Mouse (Mus musculus) large intestine, adult 2 months (tissue): ENCODE results near the gene Gm17555. TPM values are rescaled to one million over a fixed set of nuclear protein-coding genes. Genes with fewer than 3 reads are reported as not detected.
"Not testable (repeated sequence)": the region's sequence is repeated elsewhere in the genome, so short reads cannot be mapped to it uniquely, and the experiment has no call there.

Source experiments
- DNase-seq: peaks from one replicate; pipeline ENCODE4 v3.0.0-alpha.2; 2012; ENCODE audit warnings: low read depth, low spot score
- WGBS: fragments of 180-500 bp; shearing (Covaris S2); methylation state at CpG from one replicate; pipeline ENCODE4 v1.1.7; 2018; 5-methylcytosine and 5-hydroxymethylcytosine counted together
- polyA plus RNA-seq: library from polyadenylated mRNA; depleted of rRNA; stranded (reverse); fragments of >200 nt; gene quantifications from 2 replicates; pipeline ENCODE4 v1.2.3, GENCODE M21; 2012; rRNA removed

The Gm17555 gene
- polyA plus RNA-seq, result not detected in 2 replicates

- not testable (repeated sequence) for DNase-seq
- 83% methylated on average over 3 of the region's 3 CpGs for WGBS
Measured at GRCm38 (mm10) chr2:126214800-126215199, at the start of gene Gm17555. Gm17555 (plus strand) TSS chr2:126215100.

- 93% methylated on average over 5 of the region's 5 CpGs for WGBS
Measured at GRCm38 (mm10) chr2:126165277-126166018, 49.5 kb upstream of the Gm17555 start.

DNA sequence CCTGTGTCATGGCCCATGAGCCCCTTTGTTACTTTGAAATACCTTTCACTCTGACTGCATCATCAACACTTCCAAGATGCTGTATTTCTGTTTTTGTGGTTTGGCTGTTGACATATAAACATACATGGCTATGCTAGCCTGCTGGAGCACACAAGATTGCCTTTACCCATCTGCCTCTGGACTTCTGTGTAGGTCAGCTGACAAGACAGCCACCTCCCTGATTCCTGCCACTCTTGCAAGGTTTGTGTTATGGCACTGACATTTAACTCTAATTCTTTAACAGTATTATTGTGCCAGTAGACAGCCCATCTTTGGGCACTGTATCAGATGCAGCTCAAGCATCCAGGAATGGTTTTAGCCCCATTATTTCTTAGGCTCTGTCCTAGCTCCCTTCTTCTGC is 48.6 kb upstream of the Gm17555 start:
- DNase-seq, result no peak

More at GRCm38 (mm10) chr2:126165277-126166018, 49.5 kb upstream of the Gm17555 start:
- no peak for DNase-seq

DNA sequence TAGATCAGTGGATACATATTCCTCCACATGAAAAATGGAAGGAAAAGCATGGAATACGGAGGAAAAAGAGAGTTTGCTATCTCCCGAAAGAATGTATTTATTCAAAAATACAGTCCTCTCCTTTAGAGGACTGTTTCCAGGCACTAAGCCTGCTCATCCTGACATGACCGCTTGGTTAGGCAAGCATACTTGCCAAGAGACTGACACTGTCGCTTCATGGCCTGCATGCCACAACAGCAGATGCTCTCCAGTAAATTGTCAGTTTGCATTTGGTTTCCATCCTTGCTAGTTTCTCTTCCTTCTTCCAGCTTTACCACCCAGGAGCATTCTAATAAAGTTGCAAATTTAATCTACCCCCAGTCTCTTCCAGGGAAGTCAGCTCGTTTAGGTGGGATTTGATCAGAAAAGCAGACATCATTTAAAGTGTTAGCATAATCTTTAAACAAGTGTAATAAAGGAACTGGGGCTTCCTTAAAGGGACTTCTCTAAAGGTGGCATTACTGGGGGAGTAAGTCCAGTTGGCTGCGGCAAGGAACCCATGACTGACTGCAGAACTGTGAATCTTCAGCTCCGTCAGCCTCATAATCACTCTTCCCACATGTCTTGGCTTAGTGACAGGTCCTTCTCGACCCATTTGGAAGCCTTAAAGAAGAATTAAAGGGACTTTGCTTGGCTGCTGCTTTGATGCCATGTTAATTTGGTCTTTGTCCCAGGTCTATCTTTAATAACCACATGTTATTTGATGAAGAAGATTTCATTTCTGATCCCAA is 47.9 kb upstream of the Gm17555 start:
- 71% methylated on average over 8 of the region's 8 CpGs for WGBS
- no peak for DNase-seq

GRCm38 (mm10) chr2:126171427-126171826 is 43.5 kb upstream of the Gm17555 start:
- WGBS, result 84% methylated on average over 1 of the region's 1 CpGs

GRCm38 (mm10) chr2:126191306-126191705 is 23.6 kb upstream of the Gm17555 start:
- WGBS, result 63% methylated on average over 4 of the region's 4 CpGs
- DNase-seq, result no peak

More at GRCm38 (mm10) chr2:126171427-126171826, 43.5 kb upstream of the Gm17555 start:
- no peak for DNase-seq

- no peak for DNase-seq
- WGBS, result 74% methylated on average over 2 of the region's 2 CpGs
Measured at GRCm38 (mm10) chr2:126192129-126192528, 22.8 kb upstream of the Gm17555 start.

GRCm38 (mm10) chr2:126195631-126196356 is 19.1 kb upstream of the Gm17555 start:
- 66% methylated on average over 12 of the region's 12 CpGs for WGBS
- DNase-seq, result no peak

- WGBS, result 76% methylated on average over 3 of the region's 3 CpGs
- DNase-seq, result no peak
Measured at GRCm38 (mm10) chr2:126198971-126199370, 15.9 kb upstream of the Gm17555 start.

GRCm38 (mm10) chr2:126211011-126211680 is 3.8 kb upstream of the Gm17555 start:
- 81% methylated on average over 6 of the region's 6 CpGs for WGBS
- no peak for DNase-seq

DNA sequence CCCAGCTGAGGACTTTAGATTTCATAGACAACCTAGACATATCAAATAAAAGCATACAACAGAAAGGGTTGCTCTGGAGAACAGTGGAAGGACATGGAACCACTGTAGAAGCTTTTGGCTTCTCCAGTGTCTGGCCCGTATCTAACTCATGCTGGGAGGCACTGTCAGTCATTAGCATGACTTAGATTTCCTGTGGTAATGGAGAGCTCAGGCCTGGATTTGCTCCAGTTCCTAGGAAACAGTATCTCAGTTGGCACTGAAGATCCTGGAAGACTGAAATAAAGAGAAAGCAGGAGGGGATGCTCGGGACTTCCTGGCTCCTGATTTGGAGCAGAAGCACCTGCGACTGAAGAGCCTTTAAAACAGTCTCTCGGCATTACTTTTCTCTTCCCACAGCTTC is 12.7 kb downstream of the Gm17555 start:
- DNase-seq, result no peak
- 73% methylated on average over 4 of the region's 4 CpGs for WGBS

DNA sequence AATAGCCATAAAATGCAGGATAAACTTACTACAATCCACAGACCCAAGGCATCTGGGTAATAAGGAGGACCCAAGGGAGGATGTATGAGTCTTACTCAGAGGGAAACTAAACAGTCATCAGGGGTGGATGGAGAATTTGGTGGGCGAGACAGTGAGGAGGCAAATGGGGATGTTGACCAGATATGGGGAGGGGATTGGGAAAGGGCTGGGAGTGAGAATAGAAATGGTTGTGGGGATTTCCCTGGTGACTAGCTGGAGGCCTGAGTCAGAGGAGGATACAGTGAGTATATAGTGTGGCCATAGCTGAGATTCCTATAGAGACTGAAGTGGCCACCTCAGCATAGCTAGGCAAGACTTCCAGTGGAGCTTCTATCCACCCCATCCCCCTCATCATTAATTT is 16.8 kb downstream of the Gm17555 start:
- 82% methylated on average over 1 of the region's 1 CpGs for WGBS
- no peak for DNase-seq

GRCm38 (mm10) chr2:126236905-126237304 is 22.0 kb downstream of the Gm17555 start:
- 65% methylated on average over 4 of the region's 4 CpGs for WGBS

GRCm38 (mm10) chr2:126245446-126245845 is 30.5 kb downstream of the Gm17555 start:
- 33% methylated on average over 2 of the region's 2 CpGs for whole genome bisulfite sequencing
- DNase-seq, result no peak

More at GRCm38 (mm10) chr2:126236905-126237304, 22.0 kb downstream of the Gm17555 start:
- DNase-seq, result no peak

GRCm38 (mm10) chr2:126248536-126248935 is 33.6 kb downstream of the Gm17555 start:
- DNase-seq, result no peak
- 93% methylated on average over 2 of the region's 2 CpGs for WGBS

GRCm38 (mm10) chr2:126252211-126252610 is 37.3 kb downstream of the Gm17555 start:
- DNase-seq, result no peak
